Mouse (Mus musculus) liver, embryonic 15.5 days (tissue): ENCODE results near the gene Slamf8. TPM values are rescaled to one million over a fixed set of nuclear protein-coding genes. Genes with fewer than 3 reads are reported as not detected.

Source experiments
- ATAC-seq: fragments of 200-750 bp; cut with Nextera tagmentation; 2 replicates; pipeline ENCODE4 v1.8.0; 2017; ENCODE audit warnings: moderate number of reproducible peaks, mild to moderate bottlenecking, moderate library complexity; ENCODE audit not compliant: insufficient read depth
- H3K27ac ChIP-seq: fragments of 300-500 bp; sonication (generic); replicated peaks from 2 replicates; pipeline ENCODE4 v1.5.1; 2015; ENCODE audit warnings: mild to moderate bottlenecking, inconsistent platforms
- H3K27me3 ChIP-seq: fragments of 300-500 bp; sonication (generic); 2 replicates; pipeline ENCODE4 v1.6.1; 2015; ENCODE audit warnings: mild to moderate bottlenecking, inconsistent platforms
- H3K36me3 ChIP-seq: fragments of 300-500 bp; sonication (generic); replicated peaks from 2 replicates; pipeline ENCODE4 v1.6.1; 2015; ENCODE audit warnings: moderate library complexity, mild to moderate bottlenecking, inconsistent platforms
- H3K4me1 ChIP-seq: fragments of 300-500 bp; sonication (generic); replicated peaks from 2 replicates; pipeline ENCODE4 v1.6.1; 2015; ENCODE audit warnings: inconsistent platforms
- H3K4me2 ChIP-seq: fragments of 300-500 bp; sonication (generic); 2 replicates; pipeline ENCODE4 v1.6.1; 2015; ENCODE audit warnings: moderate library complexity, mild to moderate bottlenecking, inconsistent platforms
- H3K4me3 ChIP-seq: fragments of 300-500 bp; sonication (generic); replicated peaks from 2 replicates; pipeline ENCODE4 v1.5.1; 2015; ENCODE audit warnings: mild to moderate bottlenecking, inconsistent platforms
- H3K9ac ChIP-seq: fragments of 300-500 bp; sonication (generic); 2 replicates; pipeline ENCODE4 v1.6.1; 2015; ENCODE audit warnings: moderate library complexity, mild to moderate bottlenecking, inconsistent platforms
- H3K9me3 ChIP-seq: fragments of 300-500 bp; sonication (generic); replicated peaks from 2 replicates; pipeline ENCODE4 v1.6.1; 2016; ENCODE audit warnings: inconsistent platforms
- WGBS: fragments of 180-500 bp; shearing (Covaris S2); methylation state at CpG from one replicate; pipeline ENCODE4 v1.1.7; 2015; ENCODE audit warnings: mixed read lengths; ENCODE audit not compliant: insufficient replicate concordance; 5-methylcytosine and 5-hydroxymethylcytosine counted together
- polyA plus RNA-seq: library from polyadenylated mRNA; unstranded; fragments of >200 nt; fragmentation: Nextera tagmentation; extraction: Ambion mirVana; gene quantifications from 2 replicates; pipeline ENCODE4 v1.2.1, GENCODE M21; 2015

The Slamf8 gene
- polyA plus RNA-seq, 1 experiment from 2014 or later = 0.10 TPM

- ATAC-seq = no peak
- Histone ChIP-seq H3K36me3 (no peaks in the 10 kb centered on the region), H3K27me3 (peaks cover 25% of the 10 kb centered on the region), H3K27ac (no peak within 1 kb of the TSS), H3K4me3 (no peak within 1 kb of the TSS), H3K9ac (no peak within 1 kb of the TSS), H3K9me3 (no peaks in the 10 kb centered on the region), H3K4me1 (no peaks in the 10 kb centered on the region), H3K4me2 (no peak within 1 kb of the TSS)
- WGBS = 61% methylated on average over 11 of the region's 11 CpGs
Observed at GRCm38 (mm10) chr1:172555638-172556037, 34.7 kb downstream of the Slamf8 start, which contains the start of gene Vsig8. Gene Vsig8, plus strand, starts transcription at chr1:172555938.

- H3K9ac ChIP-seq = no peak overlapping the region
- no peak for ATAC-seq
- H3K4me1 ChIP-seq = no peaks in the 10 kb centered on the region; the same call in 1 of the 2 replicates
- H3K4me2 ChIP-seq = no peak overlapping the region
- no peak overlapping the region for H3K27ac ChIP-seq
- WGBS = 25% methylated on average over 1 of the region's 1 CpGs
- H3K4me3 ChIP-seq = no peak overlapping the region
- H3K36me3 ChIP-seq = no peaks in the 10 kb centered on the region
- H3K9me3 ChIP-seq = no peaks in the 10 kb centered on the region
- peaks cover 16% of the 10 kb centered on the region for H3K27me3 ChIP-seq
Observed at GRCm38 (mm10) chr1:172552623-172553022, 37.7 kb downstream of the Slamf8 start.

GRCm38 (mm10) chr1:172551009-172551408, 39.4 kb downstream of the Slamf8 start:
- Histone ChIP-seq H3K9ac (no peak overlapping the region), H3K27ac (no peak overlapping the region), H3K4me1 (no peaks in the 10 kb centered on the region; the same call in 1 of the 2 replicates), H3K9me3 (no peaks in the 10 kb centered on the region), H3K4me2 (peak overlapping the region; percentile 50; the same call in 1 of the 2 replicates), H3K4me3 (no peak overlapping the region), H3K36me3 (no peaks in the 10 kb centered on the region), H3K27me3 (peaks cover 14% of the 10 kb centered on the region)
- WGBS = 31% methylated on average over 7 of the region's 7 CpGs
- no peak for ATAC-seq

GRCm38 (mm10) chr1:172550551-172550951, 39.8 kb downstream of the Slamf8 start:
- 2% methylated on average over 8 of the region's 8 CpGs for WGBS
- no peak overlapping the region for H3K9ac ChIP-seq

GRCm38 (mm10) chr1:172549717-172550116, 40.7 kb downstream of the Slamf8 start:
- Histone ChIP-seq H3K4me3 (peak overlapping the region; percentile 42), H3K36me3 (no peaks in the 10 kb centered on the region), H3K4me1 (no peaks in the 10 kb centered on the region; the same call in 1 of the 2 replicates), H3K9me3 (no peaks in the 10 kb centered on the region), H3K27ac (no peak overlapping the region), H3K9ac (no peak overlapping the region), H3K27me3 (peaks cover 14% of the 10 kb centered on the region), H3K4me2 (peak overlapping the region; percentile 50)
- WGBS = 3% methylated on average over 8 of the region's 8 CpGs
- no peak for ATAC-seq

More at GRCm38 (mm10) chr1:172550551-172550951, 39.8 kb downstream of the Slamf8 start:
- ATAC-seq = peak; percentile 52
- Histone ChIP-seq H3K4me2 (peak overlapping the region; percentile 50), H3K9me3 (no peaks in the 10 kb centered on the region), H3K27ac (no peak overlapping the region), H3K4me1 (no peaks in the 10 kb centered on the region; the same call in 1 of the 2 replicates), H3K27me3 (peaks cover 14% of the 10 kb centered on the region), H3K4me3 (peak overlapping the region; percentile 42), H3K36me3 (no peaks in the 10 kb centered on the region)

- WGBS = 17% methylated on average over 2 of the region's 2 CpGs
- no peak overlapping the region for H3K27ac ChIP-seq
- H3K27me3 ChIP-seq = peaks cover 14% of the 10 kb centered on the region
- H3K4me3 ChIP-seq = peak overlapping the region; percentile 42
- H3K9ac ChIP-seq = no peak overlapping the region
- no peaks in the 10 kb centered on the region for H3K36me3 ChIP-seq
- ATAC-seq = no peak
- H3K4me2 ChIP-seq = peak overlapping the region; percentile 50
- no peaks in the 10 kb centered on the region; the same call in 1 of the 2 replicates for H3K4me1 ChIP-seq
- H3K9me3 ChIP-seq = no peaks in the 10 kb centered on the region
Observed at GRCm38 (mm10) chr1:172549314-172549713, 41.1 kb downstream of the Slamf8 start.

- H3K36me3 ChIP-seq = no peaks in the 10 kb centered on the region
- H3K4me2 ChIP-seq = peak overlapping the region; percentile 33
- no peak for ATAC-seq
- no peaks in the 10 kb centered on the region; the same call in 1 of the 2 replicates for H3K4me1 ChIP-seq
- H3K27ac ChIP-seq = no peak overlapping the region
- H3K9me3 ChIP-seq = no peaks in the 10 kb centered on the region
- no peak overlapping the region for H3K4me3 ChIP-seq
- peaks cover 14% of the 10 kb centered on the region for H3K27me3 ChIP-seq
- WGBS = 12% methylated on average over 7 of the region's 7 CpGs
- no peak overlapping the region for H3K9ac ChIP-seq
Observed at GRCm38 (mm10) chr1:172548501-172548900, 41.9 kb downstream of the Slamf8 start.

- Histone ChIP-seq H3K27ac (no peak overlapping the region), H3K36me3 (no peaks in the 10 kb centered on the region), H3K4me1 (no peaks in the 10 kb centered on the region; the same call in 1 of the 2 replicates), H3K4me2 (no peak overlapping the region), H3K27me3 (peaks cover 14% of the 10 kb centered on the region), H3K4me3 (no peak overlapping the region), H3K9me3 (no peaks in the 10 kb centered on the region), H3K9ac (no peak overlapping the region)
- ATAC-seq = no peak
- 63% methylated on average over 4 of the region's 4 CpGs for WGBS
Observed at GRCm38 (mm10) chr1:172546062-172546461, 44.3 kb downstream of the Slamf8 start.

- H3K27me3 ChIP-seq = no peaks in the 10 kb centered on the region; the same call in 1 of the 2 replicates
- 53% methylated on average over 11 of the region's 11 CpGs for WGBS
- no peak overlapping the region for H3K4me3 ChIP-seq
- no peak overlapping the region for H3K27ac ChIP-seq
- H3K9ac ChIP-seq = no peak overlapping the region
- H3K4me2 ChIP-seq = no peak overlapping the region
- H3K36me3 ChIP-seq = no peaks in the 10 kb centered on the region
- no peaks in the 10 kb centered on the region for H3K4me1 ChIP-seq
- ATAC-seq = no peak
- H3K9me3 ChIP-seq = no peaks in the 10 kb centered on the region
Observed at GRCm38 (mm10) chr1:172540283-172540820, 50.0 kb downstream of the Slamf8 start.

- Histone ChIP-seq H3K4me1 (no peaks in the 10 kb centered on the region), H3K36me3 (no peaks in the 10 kb centered on the region), H3K9ac (no peak overlapping the region), H3K27ac (no peak overlapping the region), H3K4me2 (no peak overlapping the region), H3K4me3 (no peak overlapping the region), H3K27me3 (no peaks in the 10 kb centered on the region; the same call in 1 of the 2 replicates), H3K9me3 (no peaks in the 10 kb centered on the region)
- ATAC-seq = no peak
- WGBS = 48% methylated on average over 6 of the region's 6 CpGs
Observed at GRCm38 (mm10) chr1:172539827-172540226, 50.5 kb downstream of the Slamf8 start.

- peaks cover 32% of the 10 kb centered on the region for H3K27me3 ChIP-seq
Observed at GRCm38 (mm10) chr1:172535116-172535515, 55.3 kb downstream of the Slamf8 start.

More at GRCm38 (mm10) chr1:172535116-172535515, 55.3 kb downstream of the Slamf8 start:
- 79% methylated on average over 16 of the region's 16 CpGs for WGBS
- Histone ChIP-seq H3K4me2 (no peak overlapping the region), H3K36me3 (no peaks in the 10 kb centered on the region), H3K9me3 (no peaks in the 10 kb centered on the region), H3K4me3 (no peak overlapping the region), H3K27ac (no peak overlapping the region), H3K9ac (no peak overlapping the region), H3K4me1 (peaks cover 3% of the 10 kb centered on the region; the same call in 1 of the 2 replicates)
- ATAC-seq = no peak
